Mouse (Mus musculus) heart, embryonic 14.5 days (tissue): Measurements from ENCODE around the gene Nfkb2. TPM values are rescaled to one million over a fixed set of nuclear protein-coding genes. Genes with fewer than 3 reads are reported as not detected.

Experiments
- ATAC-seq: fragments of 200-750 bp; cut with Nextera tagmentation; 2 replicates; pipeline ENCODE4 v1.8.0; 2017; ENCODE audit warnings: low read depth, moderate TSS enrichment; ENCODE audit not compliant: insufficient number of reproducible peaks, insufficient read depth, low FRiP score
- H3K27ac ChIP-seq, 2 experiments: fragments of 200-500 bp in 1 of 2; fragments of 300-500 bp in 1 of 2; sonication (generic) in 1 of 2; replicated peaks in 1 of 2; 2 replicates each; pipeline ENCODE4 v1.5.1; 2012 to 2014; ENCODE audit warnings: low read depth in 2 of 2, low read length in 2 of 2, control low read depth in 1 of 2, mild to moderate bottlenecking in 1 of 2, mixed read lengths in 1 of 2; ENCODE audit not compliant: control insufficient read depth in 1 of 2, insufficient read depth in 1 of 2
- H3K27me3 ChIP-seq: fragments of 300-500 bp; sonication (generic); 2 replicates; pipeline ENCODE4 v1.6.1; 2014; ENCODE audit warnings: mild to moderate bottlenecking, low read length, control low read depth; ENCODE audit not compliant: control insufficient read depth, insufficient read depth
- H3K36me3 ChIP-seq: fragments of 300-500 bp; sonication (generic); 2 replicates; pipeline ENCODE4 v1.6.1; 2014; ENCODE audit warnings: mild to moderate bottlenecking, control low read depth, low read length, mixed read lengths; ENCODE audit not compliant: control insufficient read depth, insufficient read depth
- H3K4me1 ChIP-seq, 2 experiments: fragments of 200-500 bp in 1 of 2; fragments of 300-500 bp in 1 of 2; sonication (generic) in 1 of 2; 2 replicates each; pipeline ENCODE4 v1.6.1; 2012 to 2014; ENCODE audit warnings: low read length in 2 of 2, control low read depth in 1 of 2, mixed read lengths in 1 of 2; ENCODE audit not compliant: control insufficient read depth in 2 of 2, insufficient read depth in 2 of 2
- H3K4me2 ChIP-seq: fragments of 300-500 bp; sonication (generic); 2 replicates; pipeline ENCODE4 v1.6.1; 2014; ENCODE audit warnings: mild to moderate bottlenecking, low read length
- H3K4me3 ChIP-seq, 2 experiments: fragments of 200-500 bp in 1 of 2; fragments of 300-500 bp in 1 of 2; sonication (generic) in 1 of 2; 2 replicates each; pipeline ENCODE4 v1.5.1; 2012 to 2014; ENCODE audit warnings: low read length in 2 of 2, mild to moderate bottlenecking in 2 of 2, control low read depth in 1 of 2, low read depth in 1 of 2, moderate library complexity in 1 of 2; ENCODE audit not compliant: control insufficient read depth in 1 of 2, insufficient read depth in 1 of 2
- H3K9ac ChIP-seq: fragments of 300-500 bp; sonication (generic); 2 replicates; pipeline ENCODE4 v1.6.1; 2014; ENCODE audit warnings: mild to moderate bottlenecking, low read length
- H3K9me3 ChIP-seq: fragments of 300-500 bp; sonication (generic); 2 replicates; pipeline ENCODE4 v1.6.1; 2016; ENCODE audit warnings: low read length, control low read depth; ENCODE audit not compliant: control insufficient read depth
- WGBS: fragments of 180-500 bp; shearing (Covaris S2); extraction: QIAGEN DNeasy Blood & Tissue Kit; methylation state at CpG from one replicate; pipeline ENCODE4 v1.1.7; 2014; 5-methylcytosine and 5-hydroxymethylcytosine counted together
- polyA plus RNA-seq: library from polyadenylated mRNA; unstranded; fragments of >200 nt; fragmentation: Nextera tagmentation; extraction: Ambion mirVana; gene quantifications from 2 replicates; pipeline ENCODE4 v1.2.1, GENCODE M21; 2014

Gene Nfkb2
- polyA plus RNA-seq, 1 experiment from 2014 or later = 7.4 TPM

DNA sequence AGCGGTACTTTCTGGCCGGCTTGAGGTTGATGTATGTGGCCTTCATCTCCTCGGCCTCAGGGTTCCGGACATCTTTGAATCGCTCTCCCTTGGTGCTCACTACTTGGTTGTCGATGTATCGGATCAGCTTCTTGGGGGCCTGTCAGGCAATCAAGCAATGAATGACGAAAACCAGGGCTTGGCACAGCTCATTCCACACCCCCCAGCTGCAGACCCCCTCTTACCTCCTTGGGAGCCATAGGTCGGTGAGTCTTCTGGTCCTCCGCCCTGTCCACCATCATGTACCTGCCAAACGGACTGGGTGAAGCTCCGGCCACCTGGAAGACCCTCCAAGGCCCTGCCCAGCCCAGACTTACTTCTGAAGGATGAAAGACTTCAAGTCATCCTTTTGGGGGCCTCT lies 26.6 kb downstream of the Nfkb2 start:
- Histone ChIP-seq H3K9me3 (no peaks in the 10 kb centered on the region), H3K4me2 (no peak overlapping the region), H3K27ac (no peak overlapping the region), H3K36me3 (peaks cover 25% of the 10 kb centered on the region), H3K9ac (no peak overlapping the region), H3K4me3 (no peak overlapping the region), H3K27me3 (peaks cover 20% of the 10 kb centered on the region), H3K4me1 (peaks cover 8 to 19% of the 10 kb centered on the region in 2 experiments)
- no peak for ATAC-seq
- WGBS = 89% methylated on average over 12 of the region's 12 CpGs

DNA sequence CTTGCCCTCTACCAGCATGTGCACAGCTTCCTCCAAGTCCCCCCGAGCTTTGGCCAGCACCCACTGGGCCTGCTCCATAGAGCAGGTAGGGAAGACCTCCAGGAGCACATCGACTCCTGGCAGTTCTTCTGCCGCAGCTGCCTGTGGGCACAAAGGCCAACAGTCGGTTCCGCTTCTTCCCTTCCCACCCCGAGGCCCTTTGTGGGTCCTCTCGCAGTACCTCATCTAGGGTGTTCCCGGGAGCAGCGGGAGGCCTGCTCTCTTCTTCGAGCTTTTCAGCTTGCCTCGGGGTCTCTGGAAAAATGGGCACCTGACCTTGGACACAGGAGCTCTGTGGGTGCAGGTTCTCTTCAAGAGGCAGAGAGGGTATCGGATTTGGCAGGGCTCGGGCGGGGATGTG lies 27.2 kb downstream of the Nfkb2 start:
- Histone ChIP-seq H3K4me3 (no peak overlapping the region), H3K27me3 (peaks cover 13% of the 10 kb centered on the region), H3K27ac (no peak overlapping the region), H3K4me1 (peaks cover 8 to 19% of the 10 kb centered on the region in 2 experiments), H3K36me3 (peaks cover 25% of the 10 kb centered on the region), H3K4me2 (no peak overlapping the region), H3K9me3 (no peaks in the 10 kb centered on the region), H3K9ac (no peak overlapping the region)
- 90% methylated on average over 14 of the region's 14 CpGs for WGBS
- ATAC-seq = no peak

DNA sequence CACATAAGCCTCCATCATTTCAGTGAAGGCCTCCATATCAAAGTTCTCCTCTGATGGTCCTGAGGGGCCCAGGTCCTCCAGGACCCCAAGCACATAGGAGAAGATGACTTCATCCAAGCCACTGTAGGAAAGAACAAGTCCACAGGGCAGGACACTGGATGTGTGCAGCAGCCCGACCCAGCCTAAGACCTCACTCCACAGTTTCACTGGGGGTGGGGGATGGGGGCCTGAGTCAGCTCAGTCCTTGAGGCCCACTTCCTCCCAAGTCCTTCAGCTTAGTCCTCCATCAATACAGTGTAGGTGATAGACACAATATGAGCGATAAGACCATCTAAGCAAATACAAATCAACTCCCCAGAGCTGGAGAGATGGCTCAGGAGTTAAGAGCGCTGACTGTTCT lies 27.8 kb downstream of the Nfkb2 start:
- Histone ChIP-seq H3K36me3 (peaks cover 25% of the 10 kb centered on the region), H3K4me1 (peaks cover 5 to 17% of the 10 kb centered on the region in 2 experiments), H3K9me3 (no peaks in the 10 kb centered on the region), H3K4me3 (no peak overlapping the region), H3K27ac (no peak overlapping the region), H3K9ac (no peak overlapping the region), H3K27me3 (peaks cover 7% of the 10 kb centered on the region), H3K4me2 (no peak overlapping the region)
- 76% methylated on average over 3 of the region's 3 CpGs for WGBS
- ATAC-seq = no peak

DNA sequence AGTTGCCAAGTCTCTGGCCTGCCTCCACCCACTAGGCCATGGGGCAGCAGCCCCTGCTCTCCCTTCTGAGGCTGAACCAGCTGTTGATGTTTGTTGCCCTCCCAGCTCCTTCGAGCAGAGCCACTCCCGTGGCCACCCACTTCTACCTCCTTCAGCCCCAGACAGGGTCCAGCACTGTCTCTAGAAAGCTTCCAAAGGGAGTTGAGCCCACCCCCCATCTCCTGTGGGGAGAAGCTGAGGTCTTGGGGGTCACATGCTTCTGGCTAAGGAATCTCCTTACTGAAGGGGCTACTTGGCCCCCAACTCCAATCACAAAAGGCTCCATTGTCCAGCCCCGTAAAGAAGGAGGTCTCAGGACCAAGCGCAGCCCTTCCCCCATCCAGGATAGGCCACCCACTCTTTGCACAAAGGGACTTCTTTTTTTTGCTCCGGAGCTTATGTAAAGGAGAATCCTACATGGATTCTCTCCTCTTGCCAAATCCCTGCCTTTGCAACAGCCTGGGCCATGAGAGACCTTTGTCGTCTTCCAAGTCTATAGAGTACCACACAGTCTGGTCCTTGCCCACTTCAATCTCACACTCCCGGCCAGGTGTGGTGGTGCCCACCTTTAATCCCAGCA lies 28.7 kb downstream of the Nfkb2 start:
- no peaks in the 10 kb centered on the region for H3K27me3 ChIP-seq
- ATAC-seq = no peak
- H3K4me3 ChIP-seq = no peak overlapping the region
- H3K9ac ChIP-seq = no peak overlapping the region
- WGBS = 72% methylated on average over 7 of the region's 7 CpGs
- H3K36me3 ChIP-seq = peaks cover 25% of the 10 kb centered on the region
- peaks cover 7 to 17% of the 10 kb centered on the region in 2 experiments for H3K4me1 ChIP-seq
- no peaks in the 10 kb centered on the region for H3K9me3 ChIP-seq
- no peak overlapping the region for H3K27ac ChIP-seq
- no peak overlapping the region for H3K4me2 ChIP-seq

DNA sequence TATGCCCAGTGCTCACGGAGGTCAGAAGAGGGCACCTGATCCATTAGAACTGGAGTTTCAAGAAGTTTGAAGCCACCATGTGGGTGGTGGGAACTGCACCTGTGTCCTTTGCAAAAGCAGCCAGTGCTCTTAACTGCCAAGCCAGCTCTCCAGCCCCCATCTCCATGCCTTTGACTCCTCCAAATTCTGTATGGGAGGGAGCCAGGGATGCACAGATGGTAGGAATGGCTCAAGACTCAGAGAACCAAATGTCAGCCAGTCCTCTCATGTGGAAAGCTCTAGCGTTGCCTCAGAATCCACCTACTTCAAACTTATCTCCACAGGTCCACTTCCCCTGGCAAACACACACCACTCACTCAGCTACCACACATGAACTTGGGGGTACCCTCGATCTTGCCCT lies 29.8 kb downstream of the Nfkb2 start:
- H3K4me3 ChIP-seq = no peak overlapping the region
- H3K4me2 ChIP-seq = no peak overlapping the region
- WGBS = 78% methylated on average over 3 of the region's 3 CpGs
- H3K9me3 ChIP-seq = no peaks in the 10 kb centered on the region
- H3K9ac ChIP-seq = no peak overlapping the region
- H3K36me3 ChIP-seq = peaks cover 25% of the 10 kb centered on the region
- H3K27me3 ChIP-seq = no peaks in the 10 kb centered on the region
- H3K4me1 ChIP-seq = peaks cover 8 to 19% of the 10 kb centered on the region in 2 experiments
- no peak for ATAC-seq
- H3K27ac ChIP-seq = no peak overlapping the region

DNA sequence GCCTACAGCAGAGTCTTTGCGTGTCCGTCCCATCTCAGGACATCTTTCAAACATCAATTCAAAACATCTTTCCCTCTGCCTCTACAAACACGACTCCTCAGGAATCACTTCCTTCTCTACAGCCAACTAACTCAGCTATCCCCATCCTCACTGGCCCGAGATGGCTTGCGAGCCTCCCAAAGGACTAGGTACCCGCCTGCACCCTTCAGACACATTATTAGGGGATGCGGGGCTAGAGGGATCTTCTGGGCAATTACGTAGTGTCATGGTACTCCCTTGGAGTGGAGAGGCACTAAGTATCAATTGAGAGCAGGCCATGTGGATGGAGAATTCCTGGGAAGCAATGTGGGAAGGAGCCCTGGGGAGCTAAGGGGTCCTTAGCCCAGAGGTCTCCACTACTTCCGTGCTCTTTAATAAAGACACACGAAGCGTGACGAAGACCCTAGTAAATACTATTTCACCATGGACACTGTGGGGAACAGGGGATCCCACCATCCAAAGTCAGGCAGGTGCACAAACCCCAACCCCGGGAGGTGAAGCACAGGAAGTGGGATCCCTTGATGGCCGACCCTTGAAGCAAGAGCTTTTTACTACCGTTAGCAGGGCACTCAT lies 33.7 kb downstream of the Nfkb2 start:
- peak overlapping the region in 1 of 2 experiments; percentile 35; a peak in 1 of 4 replicates for H3K27ac ChIP-seq
- no peak for ATAC-seq

DNA sequence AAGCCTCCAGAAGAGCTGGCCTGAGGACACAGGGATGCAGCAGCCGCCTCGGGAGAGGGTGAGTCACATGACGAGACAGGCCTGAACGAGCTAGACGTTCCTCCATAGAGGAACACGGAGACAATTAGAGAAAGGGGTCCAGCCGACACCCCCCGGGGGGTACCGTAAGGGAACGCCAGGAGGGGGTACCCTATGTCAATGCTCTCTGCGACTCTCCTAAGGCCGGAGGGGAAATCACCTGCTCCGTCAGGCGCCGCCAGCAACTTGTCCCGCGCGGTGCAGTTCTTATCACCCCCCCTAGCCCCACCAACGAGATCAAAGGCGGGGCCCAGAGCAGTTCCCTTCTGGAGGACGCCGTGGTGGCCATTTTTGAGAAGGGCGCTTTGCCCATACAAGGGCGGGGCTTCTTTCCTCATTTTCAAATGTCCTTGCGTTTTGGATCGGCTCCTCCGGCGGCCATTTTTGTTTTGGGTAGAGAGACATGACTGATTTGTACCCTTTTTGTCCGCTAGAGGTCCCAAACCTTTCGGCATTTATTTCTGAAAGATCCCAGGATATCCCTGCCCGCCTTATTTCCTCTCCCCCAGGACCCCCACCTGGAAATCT lies 34.3 kb downstream of the Nfkb2 start, which contains the start of gene Cuedc2:
Gene Cuedc2 (minus strand): TSS at position 372 of the 606 bp plus-strand sequence.
- Histone ChIP-seq H3K27ac (peak within 1 kb of the TSS in 1 of 2 experiments; percentile 35; a peak in 1 of 4 replicates), H3K9ac (peak within 1 kb of the TSS; percentile 81), H3K27me3 (no peaks in the 10 kb centered on the region), H3K4me1 (peaks cover 5 to 12% of the 10 kb centered on the region in 2 experiments), H3K4me3 (peak within 1 kb of the TSS; percentile 58 to 66), H3K9me3 (no peaks in the 10 kb centered on the region), H3K4me2 (peak within 1 kb of the TSS; percentile 77), H3K36me3 (no peaks in the 10 kb centered on the region)
- ATAC-seq = peak; percentile 87
- 1% methylated on average over 31 of the region's 31 CpGs for WGBS

More for the DNA sequence above, 33.7 kb downstream of the Nfkb2 start:
- WGBS = 38% methylated on average over 15 of the region's 15 CpGs
- Histone ChIP-seq H3K27me3 (no peaks in the 10 kb centered on the region), H3K4me2 (peak overlapping the region; percentile 77), H3K4me3 (peak overlapping the region; percentile 58 to 66), H3K36me3 (no peaks in the 10 kb centered on the region), H3K9me3 (no peaks in the 10 kb centered on the region), H3K4me1 (peaks cover 5 to 12% of the 10 kb centered on the region in 2 experiments), H3K9ac (peak overlapping the region; percentile 81)
